Mouse (Mus musculus) small intestine, adult 2 months (tissue): ENCODE results near the gene 1700001C19Rik. TPM values are rescaled to one million over a fixed set of nuclear protein-coding genes. Genes with fewer than 3 reads are reported as not detected.

Experiments used
- H3K27ac ChIP-seq: fragments of 200-500 bp; 2 replicates; pipeline ENCODE4 v1.5.1; 2012; ENCODE audit warnings: low read depth, low read length, control low read depth, inconsistent platforms; ENCODE audit not compliant: insufficient read depth
- H3K27me3 ChIP-seq: fragments of 200-500 bp; 2 replicates; pipeline ENCODE4 v1.6.1; 2012; ENCODE audit warnings: mild to moderate bottlenecking, moderate library complexity, low read length, inconsistent platforms; ENCODE audit not compliant: control insufficient read depth, insufficient read depth
- H3K36me3 ChIP-seq: fragments of 200-500 bp; 2 replicates; pipeline ENCODE4 v1.6.1; 2012; ENCODE audit warnings: mild to moderate bottlenecking, low read length, control low read depth, inconsistent platforms; ENCODE audit not compliant: control insufficient read depth, insufficient read depth
- H3K4me1 ChIP-seq: fragments of 200-500 bp; 2 replicates; pipeline ENCODE4 v1.6.1; 2012; ENCODE audit warnings: low read length, inconsistent platforms, mixed read lengths; ENCODE audit not compliant: control insufficient read depth, insufficient read depth, insufficient read length
- H3K4me3 ChIP-seq: fragments of 200-500 bp; 2 replicates; pipeline ENCODE4 v1.5.1; 2012; ENCODE audit warnings: low read depth, mild to moderate bottlenecking, control low read depth, inconsistent platforms, low read length, moderate library complexity
- CTCF ChIP-seq: fragments of 200-500 bp; IDR thresholded peaks from 2 replicates; pipeline ENCODE4 v1.5.1; 2012; ENCODE audit warnings: low read depth, mild to moderate bottlenecking, control low read depth, inconsistent platforms, low read length, moderate library complexity, mixed read lengths; ENCODE audit not compliant: insufficient replicate concordance, insufficient read length; ENCODE audit errors: extremely low read depth
- POLR2A ChIP-seq: fragments of 200-500 bp; IDR thresholded peaks from 2 replicates; pipeline ENCODE4 v1.6.1; 2012; ENCODE audit warnings: low read depth, mild to moderate bottlenecking, control low read depth, inconsistent platforms, low read length, moderate library complexity
- WGBS: fragments of 180-500 bp; shearing (Covaris S2); methylation state at CpG from one replicate; pipeline ENCODE4 v1.1.7; 2018; 5-methylcytosine and 5-hydroxymethylcytosine counted together
- polyA plus RNA-seq: library from polyadenylated mRNA; depleted of rRNA; stranded (reverse); fragments of >200 nt; gene quantifications from 2 replicates; pipeline ENCODE4 v1.2.3, GENCODE M21; 2012; rRNA removed

1700001C19Rik gene
- 0.08 TPM in 1 of 2 replicates, not detected in the other for polyA plus RNA-seq

DNA sequence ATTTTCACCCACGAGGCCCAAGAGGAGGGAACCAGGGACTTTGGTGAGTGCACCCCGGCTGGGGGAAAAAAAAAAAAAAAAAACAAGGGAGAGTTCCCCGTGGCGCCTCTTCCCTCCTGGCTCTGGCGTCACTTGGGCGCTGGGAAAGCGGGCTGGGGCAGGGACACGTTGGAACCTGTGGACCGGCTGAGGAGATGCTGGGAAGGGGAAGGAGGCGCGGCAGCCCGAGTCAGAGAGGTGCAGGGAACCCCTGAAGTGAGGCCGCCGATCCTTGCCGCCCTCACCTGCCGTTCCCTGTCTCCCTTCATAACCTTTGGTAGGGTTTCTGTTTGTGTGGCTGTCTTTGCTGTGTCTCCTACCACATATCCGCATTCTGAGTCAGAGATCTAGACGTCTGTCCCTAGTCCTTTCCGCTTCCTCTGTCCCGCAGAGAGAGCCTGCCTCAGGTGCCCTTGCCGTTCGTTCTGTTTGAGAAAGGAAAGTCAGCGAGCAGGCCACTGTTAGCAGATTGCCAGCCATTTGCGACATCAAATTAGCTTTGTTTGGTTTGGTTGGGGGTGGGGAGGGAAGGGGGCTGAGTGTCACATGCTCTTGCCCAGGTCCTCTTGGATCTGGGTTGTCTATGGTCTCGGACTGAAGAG is at the start of gene 1700001C19Rik:
TSS of gene 1700001C19Rik (minus strand) at position 470 of the 641 bp plus-strand sequence.
- Histone ChIP-seq H3K4me3 (peak within 1 kb of the TSS; percentile 77), H3K36me3 (0 out of 2 replicates have a peak, but pooled peaks cover under 1% of the 10 kb centered on the region), H3K27ac (peak within 1 kb of the TSS; percentile 95), H3K27me3 (no peaks in the 10 kb centered on the region), H3K4me1 (peaks cover 26% of the 10 kb centered on the region)
- TF ChIP-seq POLR2A, result no peak
- TF ChIP-seq CTCF, result no peak
- 4% methylated on average over 25 of the region's 25 CpGs for WGBS

DNA sequence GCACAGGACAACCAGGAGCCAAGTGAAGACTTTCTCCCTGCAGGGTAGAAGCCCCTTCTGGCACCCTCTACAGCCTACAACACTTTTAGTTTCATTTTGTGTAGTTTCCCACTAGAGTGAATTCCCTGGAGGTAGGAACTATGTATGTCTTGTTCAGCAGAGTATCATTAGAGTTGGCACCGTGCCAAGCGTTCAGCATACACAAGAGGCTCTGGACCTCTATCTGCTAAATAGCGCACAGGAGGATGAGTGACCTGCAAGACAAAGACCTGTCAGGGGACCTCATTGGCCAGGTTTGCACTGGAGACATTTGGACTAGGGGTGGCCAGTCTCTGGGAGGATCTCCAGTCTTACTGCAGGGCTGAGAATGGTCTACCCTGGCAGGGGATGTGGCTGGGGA is 48.6 kb upstream of the 1700001C19Rik start:
- WGBS, result 24% methylated on average over 3 of the region's 3 CpGs
- H3K4me3 ChIP-seq, result no peak overlapping the region
- TF ChIP-seq CTCF (peak; percentile 14; the same call in 1 of the 2 replicates), POLR2A (no peak)
- peaks cover 19% of the 10 kb centered on the region for H3K4me1 ChIP-seq
- H3K36me3 ChIP-seq, result peaks cover 23% of the 10 kb centered on the region
- no peaks in the 10 kb centered on the region for H3K27me3 ChIP-seq
- H3K27ac ChIP-seq, result 0 out of 2 replicates have a peak overlapping the region, but pooled peaks have one; percentile 50

DNA sequence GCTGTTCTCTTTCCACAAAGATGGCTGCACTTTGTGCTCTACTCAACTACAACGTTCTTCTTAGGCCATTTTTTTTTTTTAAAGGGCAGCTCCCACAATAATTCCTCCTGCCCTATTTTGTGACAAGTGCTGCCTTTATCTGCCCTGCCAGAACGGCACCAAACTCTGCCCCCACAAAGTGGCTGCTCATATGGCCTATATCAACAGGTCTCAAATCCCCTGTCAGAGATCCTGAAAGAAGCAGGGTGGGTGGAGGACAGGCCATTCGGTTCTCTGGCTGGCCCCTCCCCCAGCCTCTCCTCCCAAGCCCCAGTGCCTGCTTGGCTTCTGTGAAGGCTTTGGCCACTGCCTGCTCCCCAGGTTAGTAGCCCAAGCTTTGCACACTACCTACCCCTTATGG is 47.8 kb upstream of the 1700001C19Rik start:
- peak overlapping the region; percentile 50 for H3K27ac ChIP-seq
- H3K4me3 ChIP-seq, result no peak overlapping the region
- WGBS, result 15% methylated on average over 3 of the region's 3 CpGs
- no peak for TF ChIP-seq POLR2A
- TF ChIP-seq CTCF, result no peak
- peaks cover 18% of the 10 kb centered on the region for H3K36me3 ChIP-seq
- H3K27me3 ChIP-seq, result no peaks in the 10 kb centered on the region
- peaks cover 19% of the 10 kb centered on the region for H3K4me1 ChIP-seq

DNA sequence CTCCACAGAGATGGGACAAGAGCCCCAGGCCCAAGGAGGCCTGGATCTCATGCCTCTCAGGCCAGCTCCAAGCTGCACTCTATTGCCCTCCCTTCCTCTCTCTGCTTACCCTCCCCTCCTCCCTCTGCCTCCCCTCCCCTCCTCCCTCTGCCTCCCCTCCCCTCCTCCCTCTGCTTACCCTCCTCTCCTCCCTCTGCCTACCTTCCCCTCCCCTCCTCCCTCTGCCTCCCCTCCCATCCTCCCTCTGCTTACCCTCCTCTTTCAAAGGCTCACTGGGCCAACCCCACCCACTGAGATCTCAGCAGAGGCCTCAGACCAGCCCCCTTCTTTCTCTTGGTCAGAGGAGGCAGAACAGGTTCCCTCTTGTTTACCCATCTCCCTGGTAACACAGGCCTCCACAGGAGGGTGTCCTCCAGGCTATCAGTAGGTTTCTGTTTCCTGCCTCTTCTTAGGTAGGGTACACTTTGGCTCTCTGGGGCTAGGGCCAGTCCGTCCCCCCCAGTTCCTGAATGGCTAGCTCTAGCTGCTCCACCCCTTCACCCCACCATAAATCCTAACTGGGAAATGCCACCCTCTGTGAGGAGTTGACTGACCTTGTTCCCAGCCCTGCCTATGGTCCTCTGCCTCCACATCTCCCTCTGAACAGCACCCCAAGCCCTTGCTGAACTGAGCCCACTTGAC is 47.2 kb upstream of the 1700001C19Rik start:
- TF ChIP-seq POLR2A (no peak), CTCF (no peak)
- Histone ChIP-seq H3K27me3 (no peaks in the 10 kb centered on the region), H3K27ac (peak overlapping the region; percentile 50), H3K36me3 (peaks cover 12% of the 10 kb centered on the region; the same call in 1 of the 2 replicates), H3K4me3 (no peak overlapping the region), H3K4me1 (peaks cover 19% of the 10 kb centered on the region)
- 10% methylated on average over 1 of the region's 1 CpGs for WGBS

DNA sequence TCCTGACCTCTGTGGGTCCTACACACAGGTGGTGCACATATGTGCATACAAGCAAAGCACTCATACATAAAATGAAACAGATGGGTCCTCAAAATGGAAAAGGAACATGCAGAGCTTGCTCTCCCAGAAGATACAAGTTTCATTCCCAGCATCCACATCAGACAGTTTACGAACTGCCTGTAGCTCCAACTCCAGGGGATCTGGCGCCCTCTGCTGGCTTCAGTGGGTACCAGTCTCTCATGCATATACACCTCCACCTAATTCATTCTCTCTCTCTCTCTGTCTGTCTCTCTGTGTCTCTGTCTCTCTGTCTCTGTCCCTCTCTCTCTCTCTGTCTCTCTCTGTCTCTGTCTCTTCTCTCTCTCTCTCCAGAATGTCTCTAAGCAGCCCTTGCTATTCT is 45.2 kb upstream of the 1700001C19Rik start:
- H3K27me3 ChIP-seq, result no peaks in the 10 kb centered on the region
- H3K4me3 ChIP-seq, result no peak overlapping the region

DNA sequence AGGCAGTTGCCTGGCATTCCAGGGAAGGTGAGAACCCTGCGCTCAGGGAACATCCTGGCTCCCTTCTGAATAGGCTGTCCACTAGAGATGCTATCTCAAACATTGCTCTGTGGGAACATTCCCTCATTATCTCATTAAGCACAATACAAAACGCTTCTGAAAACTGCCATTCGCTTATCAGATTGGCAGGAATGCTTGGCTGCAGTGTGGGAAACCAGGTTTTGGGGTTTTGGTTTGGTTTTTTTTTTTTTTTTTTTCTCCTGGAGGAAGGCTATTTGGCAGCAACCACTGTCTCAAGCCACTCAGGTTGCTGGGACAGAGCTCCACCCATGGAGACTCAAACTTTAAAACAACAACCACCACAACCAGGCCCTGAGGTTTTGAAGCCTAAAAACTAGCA is 42.7 kb upstream of the 1700001C19Rik start:
- Histone ChIP-seq H3K27ac (no peak overlapping the region), H3K27me3 (no peaks in the 10 kb centered on the region), H3K4me1 (peaks cover 9% of the 10 kb centered on the region; the same call in 1 of the 2 replicates), H3K4me3 (no peak overlapping the region), H3K36me3 (no peaks in the 10 kb centered on the region)
- WGBS, result 26% methylated on average over 3 of the region's 3 CpGs
- no peak for TF ChIP-seq POLR2A
- TF ChIP-seq CTCF, result no peak

More for the DNA sequence above, 45.2 kb upstream of the 1700001C19Rik start:
- TF ChIP-seq POLR2A, result no peak
- TF ChIP-seq CTCF, result peak; percentile 81; the same call in 1 of the 2 replicates
- WGBS, result 32% methylated on average over 2 of the region's 2 CpGs
- peaks cover 19% of the 10 kb centered on the region for H3K4me1 ChIP-seq
- H3K36me3 ChIP-seq, result no peaks in the 10 kb centered on the region
- H3K27ac ChIP-seq, result no peak overlapping the region

DNA sequence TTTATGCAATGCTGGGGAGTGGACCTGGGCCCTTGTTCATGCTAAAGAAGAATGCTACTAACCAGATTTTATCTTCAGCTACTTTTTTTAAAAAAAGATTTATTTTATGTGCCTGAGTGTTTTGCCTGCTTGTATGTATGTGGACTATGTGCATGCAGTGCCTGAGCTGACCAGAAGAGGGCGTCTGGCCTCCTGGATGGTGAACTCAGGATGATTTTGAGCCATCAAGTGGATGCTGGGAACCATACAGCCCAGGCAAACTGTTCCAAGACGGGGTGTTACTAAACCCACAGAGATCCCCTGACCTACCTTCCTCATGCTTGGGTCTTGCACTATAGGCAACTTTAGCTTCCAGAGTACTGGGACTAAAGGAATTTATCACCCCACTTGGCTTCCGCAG is 38.5 kb upstream of the 1700001C19Rik start:
- WGBS, result 66% methylated on average over 3 of the region's 3 CpGs
- no peak overlapping the region for H3K4me3 ChIP-seq
- peaks cover 3% of the 10 kb centered on the region; the same call in 1 of the 2 replicates for H3K4me1 ChIP-seq
- TF ChIP-seq CTCF, result peak; percentile 46; the same call in 1 of the 2 replicates
- no peak for TF ChIP-seq POLR2A
- no peaks in the 10 kb centered on the region for H3K27me3 ChIP-seq
- H3K36me3 ChIP-seq, result peaks cover under 1% of the 10 kb centered on the region; the same call in 1 of the 2 replicates
- H3K27ac ChIP-seq, result no peak overlapping the region
